Mouse (Mus musculus) right cerebral cortex, postnatal 36 days (tissue): Measurements from ENCODE around the gene Csrnp1.

Experiments used
- DNase-seq, 2 experiments: peaks; one replicate each; pipeline ENCODE4 v3.0.0; 2022; ENCODE audit warnings: low spot score in 2 of 2, mixed read lengths in 1 of 2

Gene Csrnp1

GRCm38 (mm10) chr9:119978151-119978810, 6.2 kb downstream of the Csrnp1 start:
- DNase-seq: no peak

GRCm38 (mm10) chr9:119977557-119978060, 6.8 kb downstream of the Csrnp1 start:
- no peak for DNase-seq

GRCm38 (mm10) chr9:119976704-119977556, 7.5 kb downstream of the Csrnp1 start:
- DNase-seq: no peak

- no peak for DNase-seq
These were observed 9.2 kb downstream of the Csrnp1 start for GRCm38 (mm10) chr9:119975286-119975685.

GRCm38 (mm10) chr9:119974609-119975008, 9.8 kb downstream of the Csrnp1 start:
- no peak for DNase-seq

- no peak for DNase-seq
These were observed 10.5 kb downstream of the Csrnp1 start for GRCm38 (mm10) chr9:119973869-119974520.

DNA sequence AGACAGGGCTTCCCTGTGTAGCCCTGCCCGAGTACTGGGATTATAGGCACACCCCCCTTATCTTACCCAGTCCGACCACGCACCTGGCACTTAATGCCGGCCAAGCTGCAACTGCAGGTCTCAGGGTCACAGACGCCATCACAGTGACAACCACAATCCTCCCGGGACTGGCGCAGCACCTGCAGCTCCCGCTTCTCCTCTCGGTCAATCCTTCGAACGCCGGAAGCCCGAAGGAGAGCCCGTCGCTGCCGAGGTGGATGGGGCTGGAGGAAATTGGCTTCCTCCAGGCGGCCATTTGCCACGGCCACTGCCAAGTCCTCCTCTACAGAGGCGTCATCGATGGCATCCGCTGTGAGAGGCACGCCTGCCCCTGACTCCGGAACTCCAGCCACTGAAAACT, 11.2 kb downstream of the Csrnp1 start:
- no peak for DNase-seq

DNA sequence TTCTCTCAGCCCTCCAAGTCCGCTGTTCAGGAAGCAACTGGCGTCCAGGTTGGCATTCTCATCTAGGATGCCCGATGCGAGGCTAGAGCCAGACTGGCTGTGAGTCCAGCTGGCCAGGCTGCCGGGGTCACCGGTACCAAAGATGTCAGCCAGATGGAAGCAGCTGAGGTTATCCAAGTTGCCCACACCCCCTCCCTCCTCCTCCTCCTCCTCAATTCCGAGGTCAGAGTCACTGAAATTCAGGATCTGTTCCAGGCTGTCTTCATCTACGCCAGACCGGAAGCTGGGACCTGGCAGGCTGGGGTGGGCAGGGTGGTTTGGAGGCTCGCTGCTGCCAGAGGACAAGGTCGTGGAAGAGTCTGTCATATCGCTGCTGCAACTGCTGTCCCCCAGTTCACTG, 11.9 kb downstream of the Csrnp1 start:
- no peak for DNase-seq

DNA sequence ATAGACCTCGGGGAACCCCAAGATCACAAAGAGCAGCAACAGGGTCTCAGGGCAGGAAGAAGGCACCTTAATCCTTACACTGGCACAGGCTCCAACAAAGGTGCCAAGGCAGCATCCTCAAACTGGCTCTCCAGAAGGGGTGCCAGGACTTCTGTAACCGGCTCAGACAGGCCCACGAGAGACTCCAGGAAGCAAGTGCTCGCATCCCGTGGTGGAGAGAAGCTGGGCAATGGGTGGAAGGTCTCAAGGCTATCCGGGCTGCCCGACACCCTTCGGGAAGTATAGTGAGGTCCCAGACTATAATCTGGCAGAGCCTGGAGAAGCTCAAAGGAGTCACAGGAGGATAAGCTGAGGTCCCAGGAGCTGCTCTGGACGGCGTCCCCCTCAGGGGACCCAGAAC, 12.3 kb downstream of the Csrnp1 start:
- DNase-seq: no peak

- DNase-seq: peak in 1 of 2 experiments; percentile 35
These were observed 13.4 kb downstream of the Csrnp1 start for GRCm38 (mm10) chr9:119970763-119971656.

GRCm38 (mm10) chr9:119970221-119970620, 14.2 kb downstream of the Csrnp1 start:
- no peak for DNase-seq

- no peak for DNase-seq
These were observed 14.6 kb downstream of the Csrnp1 start for GRCm38 (mm10) chr9:119969811-119970210.

DNA sequence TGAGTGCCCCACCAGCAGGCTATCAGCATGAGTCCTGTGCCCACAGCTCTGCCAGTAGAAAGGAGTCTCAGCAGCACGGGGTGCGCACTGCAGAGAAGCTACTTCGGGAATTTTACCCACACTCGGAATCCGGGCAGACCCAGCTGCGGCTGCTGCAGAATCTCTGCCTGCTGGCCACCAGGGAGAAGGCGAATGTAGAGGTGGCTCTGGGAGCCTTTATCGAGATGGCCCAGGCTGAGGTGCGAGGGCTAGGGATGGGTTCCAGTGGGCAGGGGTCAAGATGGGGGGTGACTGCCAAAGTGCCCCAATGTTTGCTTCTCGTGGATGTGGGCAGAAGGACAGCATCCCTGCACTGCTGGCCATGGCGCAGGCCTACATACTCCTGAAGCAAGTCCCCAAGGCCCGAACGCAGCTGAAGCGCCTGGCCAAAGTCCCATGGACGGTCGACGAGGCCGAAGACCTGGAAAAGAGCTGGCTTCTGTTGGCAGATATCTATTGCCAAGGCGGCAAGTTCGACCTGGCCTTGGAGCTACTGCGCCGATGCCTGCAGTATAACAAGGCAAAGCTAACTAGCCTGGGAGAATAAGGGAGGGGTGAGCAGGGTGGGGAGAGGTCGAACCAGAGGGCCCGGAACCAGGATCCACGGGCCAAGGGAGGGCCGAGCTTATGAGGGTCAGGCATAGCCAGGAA, 18.1 kb downstream of the Csrnp1 start:
- no peak for DNase-seq

- no peak for DNase-seq
These were observed 19.3 kb downstream of the Csrnp1 start for GRCm38 (mm10) chr9:119965186-119965585.

- no peak for DNase-seq
These were observed 20.3 kb downstream of the Csrnp1 start for GRCm38 (mm10) chr9:119964206-119964605.

DNA sequence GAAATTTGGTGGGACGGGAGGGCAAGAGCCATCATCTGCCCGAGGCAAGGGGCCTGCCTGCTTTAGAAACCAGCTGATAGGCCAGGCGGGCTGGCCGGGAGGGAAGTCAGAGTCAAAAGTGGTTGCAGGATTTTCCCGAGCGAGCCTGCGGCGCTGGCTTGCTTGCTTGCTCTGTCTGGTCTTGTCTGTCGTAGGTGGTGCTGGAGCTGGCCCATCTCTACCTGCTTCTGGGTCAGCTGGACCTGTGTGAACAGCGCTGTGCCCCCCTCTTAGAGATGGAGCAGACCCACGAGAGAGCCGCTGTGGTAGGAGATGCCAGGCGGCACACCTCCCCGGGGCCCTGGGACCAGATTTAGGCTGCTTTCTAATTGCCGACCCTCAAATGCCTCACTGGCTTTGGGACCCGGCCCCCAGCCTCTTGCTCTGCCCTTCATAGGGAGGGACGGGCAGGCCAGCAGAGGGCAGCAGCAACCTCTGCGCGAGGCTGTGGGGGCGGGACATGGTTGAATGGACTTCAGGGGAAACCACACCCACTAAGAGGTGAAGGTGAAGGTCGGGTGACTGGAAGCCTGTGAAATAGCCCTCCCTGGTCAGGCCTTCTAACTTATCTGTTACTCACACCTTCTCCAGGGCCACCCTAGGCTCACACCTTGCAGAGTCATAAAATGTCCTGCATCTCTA, 21.3 kb downstream of the Csrnp1 start:
- DNase-seq: no peak

GRCm38 (mm10) chr9:119962216-119962615, 22.2 kb downstream of the Csrnp1 start:
- DNase-seq: no peak

GRCm38 (mm10) chr9:119958835-119959234, 25.6 kb downstream of the Csrnp1 start:
- DNase-seq: no peak

DNA sequence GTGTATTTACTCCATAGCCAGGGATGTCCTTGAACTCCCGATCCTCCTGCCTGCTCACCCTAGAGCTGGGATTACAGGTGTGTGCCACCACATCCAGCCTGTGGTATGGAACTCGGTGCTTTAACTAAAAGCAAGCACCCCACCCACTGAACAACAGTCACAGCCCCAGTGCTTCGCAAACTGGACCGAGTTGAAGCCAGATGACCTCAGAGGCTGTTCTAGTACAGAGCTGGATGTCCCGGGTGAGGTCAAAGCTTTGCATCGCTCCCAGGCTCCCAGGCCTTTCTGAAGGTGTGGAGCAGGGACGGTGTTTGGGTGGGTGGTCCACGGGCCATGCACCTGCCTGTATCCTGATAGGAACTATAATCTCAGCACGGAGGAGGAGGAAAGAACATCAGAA, 33.1 kb downstream of the Csrnp1 start:
- no peak for DNase-seq

DNA sequence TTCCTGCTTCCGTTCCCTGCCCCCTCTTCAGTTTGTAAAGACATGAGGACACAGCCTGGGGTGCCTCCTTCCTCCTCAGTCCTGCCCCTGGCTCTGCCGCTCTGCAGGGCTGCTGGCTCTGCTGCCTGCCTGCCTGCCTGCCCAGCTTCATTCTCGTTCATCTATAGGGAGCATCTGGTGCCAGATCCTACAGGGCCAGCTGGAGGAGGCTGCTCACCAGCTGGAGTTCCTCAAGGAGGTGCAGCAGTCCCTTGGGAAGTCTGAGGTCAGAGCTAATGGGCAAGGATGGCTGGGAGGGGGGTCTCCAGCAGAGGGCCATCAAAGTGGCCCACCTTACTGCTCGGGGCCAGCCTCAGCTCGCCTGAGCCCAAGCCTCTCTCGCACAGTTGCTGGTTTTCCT, 34.0 kb downstream of the Csrnp1 start:
- DNase-seq: no peak
